Mouse (Mus musculus) G1E (cell line): ENCODE data around the gene Coa6.

ENCODE experiments used
- CTCF ChIP-seq: IDR thresholded peaks from 2 replicates; pipeline ENCODE4 v1.5.1; 2012; ENCODE audit warnings: low read depth, low read length, inconsistent platforms, mixed read lengths
- GATA1 ChIP-seq: IDR thresholded peaks from 2 replicates; pipeline ENCODE4 v1.6.1; 2012; ENCODE audit warnings: borderline replicate concordance, low read length, inconsistent platforms, mixed read lengths
- POLR2AphosphoS5 ChIP-seq: IDR thresholded peaks from 2 replicates; pipeline ENCODE4 v1.6.1; 2012; ENCODE audit warnings: low read depth, low read length, inconsistent platforms; ENCODE audit not compliant: insufficient replicate concordance
- TAL1 ChIP-seq: conservative IDR thresholded peaks from 2 replicates; pipeline ENCODE4 v1.6.1; 2012; ENCODE audit warnings: low read depth, low read length, inconsistent platforms, mixed read lengths

DNA sequence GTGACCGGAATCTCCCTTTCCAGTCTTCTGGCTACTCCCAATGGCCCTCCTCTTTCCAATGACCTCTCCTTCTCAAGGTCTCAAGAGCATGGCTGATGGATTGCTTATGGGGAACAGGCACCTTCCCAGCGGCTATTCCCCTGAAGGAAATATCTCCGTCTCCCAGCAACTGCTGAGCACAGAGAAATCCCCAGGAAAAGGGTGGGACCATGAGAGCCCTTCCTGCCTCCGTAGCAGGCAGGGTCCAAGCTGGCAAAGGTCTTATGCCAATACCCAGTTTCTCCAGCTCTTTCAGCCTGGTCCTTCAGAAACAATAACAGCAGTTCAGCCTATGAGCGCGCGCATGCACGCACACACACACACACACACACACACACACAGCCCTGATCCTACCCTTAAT is 28.8 kb downstream of the Coa6 start:
- TF ChIP-seq CTCF (no peak), GATA1 (no peak), POLR2AphosphoS5 (no peak), TAL1 (no peak)
